Mouse (Mus musculus): ENCODE data around the gene Cyb5r1.

DNA sequence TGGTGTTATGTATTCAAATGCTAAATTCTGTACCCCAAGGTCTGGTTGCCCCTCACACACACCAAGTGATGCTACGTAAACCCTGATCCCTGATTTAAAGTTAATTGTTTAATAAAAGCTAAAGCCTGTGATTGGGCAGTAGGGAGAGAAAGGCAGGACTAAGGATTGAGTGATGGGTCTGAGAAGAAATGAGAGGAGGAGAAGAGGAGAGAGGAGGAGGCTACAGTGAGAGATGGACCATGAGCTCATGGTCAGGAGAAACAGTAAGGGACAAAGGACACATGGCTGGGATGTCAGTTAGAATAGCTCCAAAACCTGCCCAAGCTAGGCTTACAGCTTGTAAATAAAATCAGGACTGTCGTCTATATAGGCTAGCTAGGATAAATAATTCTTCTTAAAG lies 24.3 kb upstream of the Cyb5r1 start:
- TF ChIP-seq CTCF (IDR thresholded peaks at IDR 0.05; ENCODE audit: low read depth) (no peak), EP300 (optimal IDR thresholded peaks at IDR 0.05) (no peak)

Data from stomach, postnatal 0 days (tissue).